10 mouse cellular contexts compared by ENCODE assay signal in the genomic region with DNA sequence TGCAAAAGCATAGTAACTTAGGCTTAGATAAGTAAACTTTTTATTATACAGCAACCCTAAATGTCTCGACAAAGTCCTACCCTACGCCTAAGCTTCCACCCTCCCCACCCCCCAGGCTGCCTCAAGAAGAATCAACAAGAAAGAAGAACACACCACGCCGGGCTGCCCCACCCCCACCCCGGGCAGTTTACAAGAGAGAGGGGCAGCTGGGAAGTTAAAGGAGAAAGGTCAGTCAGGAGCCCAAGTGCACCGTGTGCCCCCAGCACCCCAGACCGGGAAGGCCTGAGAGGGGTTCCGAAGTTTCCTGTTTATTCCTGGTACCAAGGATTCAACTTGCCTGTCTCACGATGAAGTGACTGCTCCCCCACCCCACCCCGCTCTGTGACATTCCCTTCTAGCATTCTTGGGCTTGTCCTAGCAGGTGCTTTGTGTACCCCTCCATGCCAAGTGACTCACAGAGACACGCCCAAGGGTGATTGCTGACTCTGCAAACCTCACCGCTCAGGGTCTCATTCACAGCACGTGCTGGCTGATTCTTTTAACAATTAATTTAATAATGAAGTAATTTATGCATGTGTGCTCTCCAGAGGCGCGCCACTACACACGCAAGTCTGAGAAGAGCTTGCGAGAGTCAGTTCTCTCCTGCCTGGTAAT. TPM values are rescaled to one million over a fixed set of nuclear protein-coding genes. Genes with fewer than 3 reads are reported as not detected.
DNase-seq lines count a peak whose midpoint lies in the region; ATAC-seq and TF ChIP-seq lines count a peak whose summit lies in the region.
"Had no signal": no experiment of that assay in that cellular context is flagged by ENCODE, and none has a peak within 500 bp of the region (broad histone marks: within the 10 kb centered on the region; RNA-seq: fewer than 3 reads in every experiment).

No protein-coding gene starts in this region.

- no peak overlapping the region for H3K4me3 ChIP-seq in liver, embryonic 11.5 days (ENCODE audit: low read depth, low read length)
- H3K4me3 ChIP-seq in embryonic facial prominence, embryonic 12.5 days = no peak overlapping the region
- H3K4me3 ChIP-seq in hindbrain, postnatal 0 days (ENCODE audit: low read length) = no peak overlapping the region
- H3K4me3 ChIP-seq in stomach, embryonic 15.5 days (replicated peaks) = no peak overlapping the region

- DNase-seq in liver, embryonic 11.5 days (ENCODE audit: low spot score) = no peak
- DNase-seq in liver = no peak
- DNase-seq in hindbrain, postnatal 0 days (ENCODE audit: low spot score) = no peak
- DNase-seq in layer of hippocampus, adult 8-10 months (ENCODE audit: low spot score in 2 of 2) = no peak
- DNase-seq: cerebellum, postnatal 36 days; lung, postnatal 10 days had no signal

- H3K27ac ChIP-seq in liver, embryonic 11.5 days (ENCODE audit: low read depth, low read length) = no peak overlapping the region
- H3K27ac ChIP-seq in embryonic facial prominence, embryonic 12.5 days = no peak overlapping the region
- H3K27ac ChIP-seq in hindbrain, postnatal 0 days = no peak overlapping the region
- H3K27ac ChIP-seq in stomach, embryonic 15.5 days = peak overlapping the region; percentile 68

- WGBS in liver, embryonic 11.5 days = 28% methylated on average over 17 of the region's 17 CpGs
- WGBS in embryonic facial prominence, embryonic 12.5 days = 33% methylated on average over 17 of the region's 17 CpGs
- 20% methylated on average over 17 of the region's 17 CpGs for WGBS in hindbrain, postnatal 0 days
- WGBS in stomach, embryonic 15.5 days = 29% methylated on average over 17 of the region's 17 CpGs

- ATAC-seq in liver, embryonic 11.5 days (replicated peaks; ENCODE audit: low FRiP score) = no peak
- peak; percentile 58; the same call in 1 of the 2 replicates for ATAC-seq in embryonic facial prominence, embryonic 12.5 days (ENCODE audit: insufficient number of reproducible peaks, insufficient read depth, low FRiP score, low TSS enrichment)
- no peak for ATAC-seq in hindbrain, postnatal 0 days
- ATAC-seq in stomach, embryonic 15.5 days (ENCODE audit: insufficient read depth, low FRiP score, low read depth) = peak; percentile 71
- ATAC-seq in erythroid progenitor cell, adult 5-6 weeks (replicated peaks; ENCODE audit: low FRiP score, poor library complexity, severe bottlenecking) = no peak
- ATAC-seq: activated CD4-positive, CD25-positive, alpha-beta regulatory T cell, adult 4 months had no signal

- H3K4me1 ChIP-seq in liver, embryonic 11.5 days (replicated peaks; ENCODE audit: control insufficient read depth, insufficient read depth, low read length) = peaks cover 17% of the 10 kb centered on the region; the same call in 1 of the 2 replicates
- 0 out of 2 replicates have a peak, but pooled peaks cover 3% of the 10 kb centered on the region for H3K4me1 ChIP-seq in embryonic facial prominence, embryonic 12.5 days
- no peaks in the 10 kb centered on the region for H3K4me1 ChIP-seq in hindbrain, postnatal 0 days (ENCODE audit: insufficient read depth, low read length)
- H3K4me1 ChIP-seq in stomach, embryonic 15.5 days = peaks cover 8% of the 10 kb centered on the region

- peak overlapping the region; percentile 28 for H3K4me2 ChIP-seq in liver, embryonic 11.5 days
- no peak overlapping the region for H3K4me2 ChIP-seq in embryonic facial prominence, embryonic 12.5 days (replicated peaks)
- 0 out of 2 replicates have a peak overlapping the region, but pooled peaks have one; percentile 22 for H3K4me2 ChIP-seq in hindbrain, postnatal 0 days (ENCODE audit: low read depth, low read length)
- peak overlapping the region; percentile 44 for H3K4me2 ChIP-seq in stomach, embryonic 15.5 days

- no peak overlapping the region for H3K9ac ChIP-seq in liver, embryonic 11.5 days (ENCODE audit: low read depth, low read length)
- no peak overlapping the region for H3K9ac ChIP-seq in embryonic facial prominence, embryonic 12.5 days
- H3K9ac ChIP-seq in hindbrain, postnatal 0 days (replicated peaks; ENCODE audit: low read length) = no peak overlapping the region
- no peak overlapping the region for H3K9ac ChIP-seq in stomach, embryonic 15.5 days

- no peak for TF ChIP-seq CTCF in hindbrain, postnatal 0 days (IDR thresholded peaks at IDR 0.05; ENCODE audit: low read depth)

- no peaks in the 10 kb centered on the region for H3K36me3 ChIP-seq in liver, embryonic 11.5 days (ENCODE audit: control insufficient read depth, insufficient read depth, low read length)
- H3K36me3 ChIP-seq in embryonic facial prominence, embryonic 12.5 days = no peaks in the 10 kb centered on the region
- no peaks in the 10 kb centered on the region for H3K36me3 ChIP-seq in hindbrain, postnatal 0 days (ENCODE audit: insufficient read depth, low read length)
- H3K36me3 ChIP-seq in stomach, embryonic 15.5 days = no peaks in the 10 kb centered on the region

- no peaks in the 10 kb centered on the region for H3K9me3 ChIP-seq in liver, embryonic 11.5 days (ENCODE audit: control insufficient read depth, low read length)
- no peaks in the 10 kb centered on the region for H3K9me3 ChIP-seq in embryonic facial prominence, embryonic 12.5 days
- H3K9me3 ChIP-seq in hindbrain, postnatal 0 days (ENCODE audit: low read length) = no peaks in the 10 kb centered on the region
- H3K9me3 ChIP-seq in stomach, embryonic 15.5 days = no peaks in the 10 kb centered on the region

- no peaks in the 10 kb centered on the region for H3K27me3 ChIP-seq in liver, embryonic 11.5 days (replicated peaks; ENCODE audit: control insufficient read depth, insufficient read depth, low read length)
- H3K27me3 ChIP-seq in embryonic facial prominence, embryonic 12.5 days = no peaks in the 10 kb centered on the region
- H3K27me3 ChIP-seq in hindbrain, postnatal 0 days (ENCODE audit: insufficient read depth, low read length) = no peaks in the 10 kb centered on the region
- H3K27me3 ChIP-seq in stomach, embryonic 15.5 days (replicated peaks) = no peaks in the 10 kb centered on the region

RNA-seq across cellular contexts. Expression of a gene that starts 27.6 kb away (rescaled TPM):
- 18.6 and 19.5 TPM in 2 replicates for polyA plus RNA-seq in liver, embryonic 11.5 days (2014; fragmentation: Nextera tagmentation; extraction: Ambion mirVana)
- polyA plus RNA-seq in embryonic facial prominence, embryonic 12.5 days (2016; fragmentation: Nextera tagmentation; extraction: Ambion mirVana) = 9.8 and 10.8 TPM in 2 replicates
- total RNA-seq in hindbrain, postnatal 0 days (2014; rRNA removed) = 3.8 and 11.8 TPM in 2 replicates
- polyA plus RNA-seq in hindbrain, postnatal 0 days (2015; fragmentation: Nextera tagmentation; extraction: Ambion mirVana) = 3.2 and 4.7 TPM in 2 replicates
- polyA plus RNA-seq in stomach, embryonic 15.5 days (2015; fragmentation: Nextera tagmentation; extraction: Ambion mirVana) = 26.7 and 28.6 TPM in 2 replicates
- 10 to 100 TPM in 2 of 4 experiments, 1 to 10 TPM in 2; 2.6 to 16.0 (median 6.7) TPM for total RNA-seq in layer of hippocampus, adult 8-10 months (2022)
- total RNA-seq in erythroid progenitor cell, adult 5-6 weeks (2015; ENCODE audit: low replicate concordance) = 12.2 and 14.4 TPM in 2 replicates
- total RNA-seq in erythroid progenitor cell, adult 5-6 weeks (2017; ENCODE audit: low replicate concordance) = 6.2 and 6.8 TPM in 2 replicates

Comparison
In these comparisons a context has a peak if more than half of its experiments do, and no peak if none do; other contexts are left out.
1. ATAC-seq: peak in embryonic facial prominence, embryonic 12.5 days (single experiment) and stomach, embryonic 15.5 days (single experiment); none in liver, embryonic 11.5 days (single experiment), hindbrain, postnatal 0 days (single experiment) and erythroid progenitor cell, adult 5-6 weeks (single experiment).